Mouse (Mus musculus): ENCODE measurements at regions not wholly inside any gene's neighbourhood (a gene's known extent, or its start where the extent isn't known, plus 50 kb on each side); places are given as distances from the start of the nearest gene placed in this dataset.

- no peak overlapping the region for H3K4me3 ChIP-seq (ENCODE audit: control insufficient read depth in 1 of 2, insufficient read depth in 1 of 2, low read depth in 2 of 2, low read length in 2 of 2)
- no peaks in the 10 kb centered on the region for H3K27me3 ChIP-seq (ENCODE audit: control insufficient read depth in 1 of 2, insufficient read depth in 2 of 2, low read length in 2 of 2)
- H3K9ac ChIP-seq (ENCODE audit: control insufficient read depth, low read depth, low read length, poor library complexity, severe bottlenecking) = no peak overlapping the region
- peak; percentile 97 for DNase-seq (ENCODE audit: low read depth, low spot score)
- peak overlapping the region; percentile 68 for H3K27ac ChIP-seq (ENCODE audit: control insufficient read depth, low read depth, low read length)
- no peak for TF ChIP-seq CHD1 (IDR thresholded peaks at IDR 0.05; ENCODE audit: low read depth, low read length)
- peak; percentile 93 for TF ChIP-seq ETS1 (IDR thresholded peaks at IDR 0.05; ENCODE audit: low read depth, low read length)
- peak; percentile 49; the same call in 1 of the 2 replicates for TF ChIP-seq MAFK (IDR thresholded peaks at IDR 0.05; ENCODE audit: borderline replicate concordance, low read depth, low read length)
- TF ChIP-seq TBP (IDR thresholded peaks at IDR 0.05; ENCODE audit: low read depth, low read length) = 0 out of 2 replicates have a peak, but pooled peaks have one; percentile 25
- no peak for TF ChIP-seq KAT2A (conservative IDR thresholded peaks at IDR 0.05; ENCODE audit: low read depth, low read length)
- no peak for TF ChIP-seq MAZ (IDR thresholded peaks at IDR 0.05; ENCODE audit: low read depth, low read length)
- TF ChIP-seq JUND (IDR thresholded peaks at IDR 0.05; ENCODE audit: low read depth, low read length) = 0 out of 2 replicates have a peak, but pooled peaks have one; percentile 65
- TF ChIP-seq RCOR1 (IDR thresholded peaks at IDR 0.05; ENCODE audit: low read depth, low read length) = peak; percentile 94
- peak; percentile 66; the same call in 1 of the 2 replicates for TF ChIP-seq BHLHE40 (IDR thresholded peaks at IDR 0.05; ENCODE audit: borderline replicate concordance, low read depth, low read length)
- no peak for TF ChIP-seq NELFE (IDR thresholded peaks at IDR 0.05; ENCODE audit: low read depth, low read length)
- peak; percentile 59 for TF ChIP-seq SIN3A (IDR thresholded peaks at IDR 0.05; ENCODE audit: low read length)
- peak; percentile 94 to 99 for TF ChIP-seq EP300 (IDR thresholded peaks at IDR 0.05; ENCODE audit: low read depth in 1 of 2, low read length in 2 of 2)
- no peak for TF ChIP-seq NRF1 (IDR thresholded peaks at IDR 0.05; ENCODE audit: insufficient read depth, low read depth, low read length, poor library complexity, severe bottlenecking)
- peak; percentile 98 for TF ChIP-seq GATA1 (IDR thresholded peaks at IDR 0.05; ENCODE audit: low read depth, low read length)
- TF ChIP-seq TAL1 (IDR thresholded peaks at IDR 0.05; ENCODE audit: low read length) = peak; percentile 35
- TF ChIP-seq TCF12 (IDR thresholded peaks at IDR 0.05; ENCODE audit: low read depth, low read length) = peak; percentile 83
- H3K79me2 ChIP-seq (ENCODE audit: control insufficient read depth, insufficient read depth, low read length, poor library complexity) = no peaks in the 10 kb centered on the region
- peaks cover 0 to 16% of the 10 kb centered on the region in 2 experiments; a peak in 2 of 4 replicates for H3K36me3 ChIP-seq (ENCODE audit: control insufficient read depth in 1 of 2, insufficient read depth in 2 of 2, low read length in 2 of 2)
- peaks cover 3 to 8% of the 10 kb centered on the region in 2 experiments for H3K4me1 ChIP-seq (ENCODE audit: control insufficient read depth in 1 of 2, insufficient read depth in 2 of 2, low read length in 2 of 2)
- H3K9me3 ChIP-seq (replicated peaks; ENCODE audit: insufficient read depth, low read length) = no peaks in the 10 kb centered on the region
These were observed 593.9 kb downstream of the Slco4c1 start for GRCm38 (mm10) chr1:96278046-96278576.

GRCm38 (mm10) chr1:96276646-96277045 is 595.3 kb downstream of the Slco4c1 start:
- Histone ChIP-seq H3K9ac (ENCODE audit: control insufficient read depth, low read depth, low read length, poor library complexity, severe bottlenecking) (no peak overlapping the region), H3K36me3 (ENCODE audit: control insufficient read depth in 1 of 2, insufficient read depth in 2 of 2, low read length in 2 of 2) (peaks cover 0 to 18% of the 10 kb centered on the region in 2 experiments; a peak in 2 of 4 replicates), H3K27ac (ENCODE audit: control insufficient read depth, low read depth, low read length) (no peak overlapping the region), H3K4me1 (ENCODE audit: control insufficient read depth in 1 of 2, insufficient read depth in 2 of 2, low read length in 2 of 2) (peaks cover 3 to 8% of the 10 kb centered on the region in 2 experiments), H3K27me3 (ENCODE audit: control insufficient read depth in 1 of 2, insufficient read depth in 2 of 2, low read length in 2 of 2) (no peaks in the 10 kb centered on the region), H3K9me3 (replicated peaks; ENCODE audit: insufficient read depth, low read length) (no peaks in the 10 kb centered on the region), H3K79me2 (ENCODE audit: control insufficient read depth, insufficient read depth, low read length, poor library complexity) (no peaks in the 10 kb centered on the region), H3K4me3 (ENCODE audit: control insufficient read depth in 1 of 2, insufficient read depth in 1 of 2, low read depth in 2 of 2, low read length in 2 of 2) (no peak overlapping the region)
- DNase-seq (ENCODE audit: low read depth, low spot score) = peak; percentile 27
- TF ChIP-seq JUND (IDR thresholded peaks at IDR 0.05; ENCODE audit: low read depth, low read length) = no peak
- no peak for TF ChIP-seq GATA1 (IDR thresholded peaks at IDR 0.05; ENCODE audit: low read depth, low read length)
- no peak for TF ChIP-seq ZKSCAN1 (IDR thresholded peaks at IDR 0.05; ENCODE audit: low read depth, low read length)
- no peak for TF ChIP-seq HCFC1 (IDR thresholded peaks at IDR 0.05; ENCODE audit: low read depth, low read length)
- no peak for TF ChIP-seq SIN3A (IDR thresholded peaks at IDR 0.05; ENCODE audit: low read length)
- TF ChIP-seq TBP (IDR thresholded peaks at IDR 0.05; ENCODE audit: low read depth, low read length) = no peak

Measured in MEL (cell line).